9 mouse cellular contexts compared by ENCODE assay signal in the genomic region with DNA sequence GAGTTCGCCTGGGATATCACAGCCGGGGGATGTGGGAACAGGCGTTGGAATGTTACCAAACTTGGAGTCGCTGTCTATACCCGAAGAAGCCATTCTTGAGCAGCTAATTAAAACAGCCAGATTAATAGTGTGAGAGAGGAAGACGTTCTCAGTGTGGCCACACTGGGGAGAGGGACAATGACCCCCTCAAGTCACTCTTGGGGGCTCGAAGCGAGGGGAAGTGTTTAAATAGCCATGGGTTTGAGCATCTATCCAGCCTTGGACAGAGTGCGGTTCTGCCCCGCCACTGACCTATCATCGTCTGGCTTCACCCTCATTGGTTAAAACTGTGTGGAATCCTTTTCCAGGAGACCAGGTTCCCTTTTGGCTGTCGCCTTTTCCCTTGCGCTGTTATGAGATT. TPM values are rescaled to one million over a fixed set of nuclear protein-coding genes. Genes with fewer than 3 reads are reported as not detected.
A peak's percentile ranks its signal among the peaks of the same experiment; 100 is the strongest.
DNase-seq lines count a peak whose midpoint lies in the region; ATAC-seq and TF ChIP-seq lines count a peak whose summit lies in the region.
"Had no signal": no experiment of that assay in that cellular context is flagged by ENCODE, and none has a peak within 500 bp of the region (broad histone marks: within the 10 kb centered on the region; RNA-seq: fewer than 3 reads in every experiment).

No protein-coding gene starts in this region.

- TF ChIP-seq POLR2A in CH12.LX (IDR thresholded peaks at IDR 0.05; ENCODE audit: low read depth, low read length): no peak

- no peaks in the 10 kb centered on the region for H3K36me3 ChIP-seq in heart, embryonic 12.5 days
- H3K36me3 ChIP-seq in CH12.LX (replicated peaks in 1 of 2; ENCODE audit: control insufficient read depth in 1 of 2, insufficient read depth in 1 of 2, low read length in 1 of 2): no peaks in the 10 kb centered on the region
- H3K36me3 ChIP-seq in forebrain, postnatal 0 days (ENCODE audit: insufficient read depth): no peaks in the 10 kb centered on the region
- no peaks in the 10 kb centered on the region for H3K36me3 ChIP-seq in liver, embryonic 15.5 days (replicated peaks)

- no peak for TF ChIP-seq EP300 in CH12.LX (IDR thresholded peaks at IDR 0.05; ENCODE audit: low read length)

- no peak for TF ChIP-seq RAD21 in CH12.LX (IDR thresholded peaks at IDR 0.05; ENCODE audit: low read depth, low read length)

- H3K27ac ChIP-seq in heart, embryonic 12.5 days (ENCODE audit: poor library complexity, severe bottlenecking): peak overlapping the region; percentile 96
- H3K27ac ChIP-seq in CH12.LX (ENCODE audit: insufficient read depth, low read depth): no peak overlapping the region
- peak overlapping the region; percentile 31; the same call in 1 of the 2 replicates for H3K27ac ChIP-seq in forebrain, postnatal 0 days (ENCODE audit: low read depth, low read length)
- H3K27ac ChIP-seq in liver, embryonic 15.5 days (replicated peaks): peak overlapping the region; percentile 58

- H3K79me2 ChIP-seq in CH12.LX (replicated peaks; ENCODE audit: control insufficient read depth, extremely low read depth, insufficient read depth, poor library complexity, severe bottlenecking): no peaks in the 10 kb centered on the region

- no peak for TF ChIP-seq CTCF in CH12.LX (conservative IDR thresholded peaks at IDR 0.05 in 1 of 2, IDR thresholded peaks at IDR 0.05 in 1 of 2; ENCODE audit: low read depth in 2 of 2, low read length in 2 of 2)
- no peak for TF ChIP-seq CTCF in forebrain, postnatal 0 days (IDR thresholded peaks at IDR 0.05; ENCODE audit: low read depth)

- no peak for DNase-seq in heart, adult 18-20 months
- DNase-seq in CH12.LX (ENCODE audit: extremely low read depth): no peak
- no peak for DNase-seq in forebrain, postnatal 0 days
- DNase-seq in right cerebral cortex, adult 18-20 months: no peak
- no peak for DNase-seq in right cerebral cortex, postnatal 36 days (ENCODE audit: low spot score in 2 of 2)

- H3K4me2 ChIP-seq in heart, embryonic 12.5 days: peak overlapping the region; percentile 67
- peak overlapping the region; percentile 75 for H3K4me2 ChIP-seq in CH12.LX (ENCODE audit: insufficient read depth, low read depth, poor library complexity, severe bottlenecking)
- 0 out of 2 replicates have a peak overlapping the region, but pooled peaks have one; percentile 30 for H3K4me2 ChIP-seq in forebrain, postnatal 0 days (ENCODE audit: low read depth)
- H3K4me2 ChIP-seq in liver, embryonic 15.5 days: peak overlapping the region; percentile 47; the same call in 1 of the 2 replicates

- H3K9ac ChIP-seq in heart, embryonic 12.5 days: peak overlapping the region; percentile 67; the same call in 1 of the 2 replicates
- H3K9ac ChIP-seq in CH12.LX (ENCODE audit: insufficient read depth, low read depth): peak overlapping the region; percentile 19
- H3K9ac ChIP-seq in forebrain, postnatal 0 days: no peak overlapping the region
- no peak overlapping the region for H3K9ac ChIP-seq in liver, embryonic 15.5 days

- peaks cover 91% of the 10 kb centered on the region for H3K4me1 ChIP-seq in heart, embryonic 12.5 days (replicated peaks)
- peaks cover 16 to 34% of the 10 kb centered on the region in 2 experiments for H3K4me1 ChIP-seq in CH12.LX (ENCODE audit: control insufficient read depth in 1 of 2, insufficient read depth in 2 of 2)
- peaks cover 9% of the 10 kb centered on the region; the same call in 1 of the 2 replicates for H3K4me1 ChIP-seq in forebrain, postnatal 0 days (ENCODE audit: insufficient read depth)
- peaks cover 65% of the 10 kb centered on the region for H3K4me1 ChIP-seq in liver, embryonic 15.5 days (replicated peaks)

- dilution Hi-C loops in CH12.LX (cut with MboI; ENCODE audit: extremely low pct_ligation_motif_present, extremely low pct_unique_long_range_greater_than_20kb, low sequenced_read_pairs): no loop called here

- peak overlapping the region; percentile 30 for H3K4me3 ChIP-seq in heart, embryonic 12.5 days
- no peak overlapping the region for H3K4me3 ChIP-seq in CH12.LX (replicated peaks in 1 of 3; ENCODE audit: low read depth in 2 of 3, low read length in 2 of 3, poor library complexity in 1 of 3)
- no peak overlapping the region for H3K4me3 ChIP-seq in forebrain, postnatal 0 days (ENCODE audit: low read depth, low read length)
- no peak overlapping the region for H3K4me3 ChIP-seq in liver, embryonic 15.5 days (replicated peaks)

- no peaks in the 10 kb centered on the region for H3K27me3 ChIP-seq in heart, embryonic 12.5 days (replicated peaks)
- peaks cover 12% of the 10 kb centered on the region for H3K27me3 ChIP-seq in CH12.LX (replicated peaks)
- H3K27me3 ChIP-seq in forebrain, postnatal 0 days (ENCODE audit: insufficient read depth, low read length): no peaks in the 10 kb centered on the region
- no peaks in the 10 kb centered on the region; the same call in 1 of the 2 replicates for H3K27me3 ChIP-seq in liver, embryonic 15.5 days

- ATAC-seq in heart, embryonic 12.5 days (ENCODE audit: insufficient number of reproducible peaks, low FRiP score): no peak
- ATAC-seq in forebrain, postnatal 0 days: no peak
- no peak for ATAC-seq in liver, embryonic 15.5 days (ENCODE audit: insufficient read depth)
- ATAC-seq in megakaryocyte-erythroid progenitor cell, adult 5-6 weeks (replicated peaks; ENCODE audit: low FRiP score, low TSS enrichment, poor library complexity, severe bottlenecking): no peak

- 10% methylated on average over 13 of the region's 13 CpGs for WGBS in heart, embryonic 12.5 days
- 31% methylated on average over 13 of the region's 13 CpGs for WGBS in forebrain, postnatal 0 days
- 20% methylated on average over 13 of the region's 13 CpGs for WGBS in liver, embryonic 15.5 days (ENCODE audit: insufficient replicate concordance)

- in situ Hi-C loops in CH12.LX (cut with MboI; ENCODE audit: low pct_ligation_motif_present, low pct_unique_long_range_greater_than_20kb, low sequenced_read_pairs): no loop called here

- H3K9me3 ChIP-seq in heart, embryonic 12.5 days (replicated peaks): no peaks in the 10 kb centered on the region
- H3K9me3 ChIP-seq in CH12.LX (replicated peaks; ENCODE audit: low read length): peaks cover 7% of the 10 kb centered on the region
- no peaks in the 10 kb centered on the region for H3K9me3 ChIP-seq in forebrain, postnatal 0 days (ENCODE audit: low read length)
- no peaks in the 10 kb centered on the region for H3K9me3 ChIP-seq in liver, embryonic 15.5 days (replicated peaks)

TF ChIP-seq in CH12.LX, 34 proteins besides CTCF, POLR2A, EP300 and RAD21:
- no peak for TF ChIP-seq ETS1 (conservative IDR thresholded peaks at IDR 0.05; ENCODE audit: low read depth, low read length)
- TF ChIP-seq SMC3 (IDR thresholded peaks at IDR 0.05; ENCODE audit: low read depth, low read length): no peak

RNA-seq across cellular contexts. Expression of a gene that starts 4.6 kb away (rescaled TPM):
- not detected in 2 replicates for polyA plus RNA-seq in heart, embryonic 12.5 days (2016; fragmentation: Nextera tagmentation; extraction: Ambion mirVana)
- total RNA-seq in heart, adult 18-20 months (2021): not detected
- not detected in 2 replicates for total RNA-seq in CH12.LX (2012; rRNA removed)
- not detected in 2 replicates for total RNA-seq in CH12.LX (2014; rRNA removed)
- polyA plus RNA-seq in CH12.LX (2012; ENCODE audit: insufficient read length, low read depth): not detected in 2 replicates
- 0.08 TPM in 1 of 2 replicates, not detected in the other for total RNA-seq in forebrain, postnatal 0 days (2014; rRNA removed)
- not detected in 2 replicates for polyA plus RNA-seq in forebrain, postnatal 0 days (2015; fragmentation: Nextera tagmentation; extraction: Ambion mirVana)
- not detected in 2 replicates for polyA plus RNA-seq in liver, embryonic 15.5 days (2015; fragmentation: Nextera tagmentation; extraction: Ambion mirVana)
- total RNA-seq in megakaryocyte-erythroid progenitor cell, adult 5-6 weeks (2014; fragmentation: Nextera tagmentation): not detected in 2 replicates
- total RNA-seq in megakaryocyte-erythroid progenitor cell, adult 5-6 weeks (2017): not detected in 2 replicates
- total RNA-seq: layer of hippocampus, adult 18-20 months had no signal

RNA-seq across cellular contexts. Expression of a gene that starts 24.3 kb away (rescaled TPM):
- polyA plus RNA-seq in heart, embryonic 12.5 days (2016; fragmentation: Nextera tagmentation; extraction: Ambion mirVana): 22.7 and 23.2 TPM in 2 replicates
- total RNA-seq in heart, adult 18-20 months (2021): 10 to 100 TPM; 84.7 to 90.8 TPM
- total RNA-seq in CH12.LX (2012; rRNA removed) (14.3 and 18.0 TPM in 2 replicates), CH12.LX (2014; rRNA removed) (5.5 and 6.5 TPM in 2 replicates)
- 6.1 and 6.5 TPM in 2 replicates for polyA plus RNA-seq in CH12.LX (2012; ENCODE audit: insufficient read length, low read depth)
- total RNA-seq in forebrain, postnatal 0 days (2014; rRNA removed): 27.7 and 29.1 TPM in 2 replicates
- polyA plus RNA-seq in forebrain, postnatal 0 days (2015; fragmentation: Nextera tagmentation; extraction: Ambion mirVana): 19.3 and 25.7 TPM in 2 replicates
- polyA plus RNA-seq in liver, embryonic 15.5 days (2015; fragmentation: Nextera tagmentation; extraction: Ambion mirVana): 85.0 and 99.8 TPM in 2 replicates
- total RNA-seq in megakaryocyte-erythroid progenitor cell, adult 5-6 weeks (2014; fragmentation: Nextera tagmentation): 8.0 and 13.2 TPM in 2 replicates
- total RNA-seq in megakaryocyte-erythroid progenitor cell, adult 5-6 weeks (2017): 9.9 and 13.3 TPM in 2 replicates

RNA-seq across cellular contexts. Expression of a gene that starts 55.0 kb away (rescaled TPM):
- 0.05 TPM in 1 of 2 replicates, not detected in the other for polyA plus RNA-seq in heart, embryonic 12.5 days (2016; fragmentation: Nextera tagmentation; extraction: Ambion mirVana)
- total RNA-seq in heart, adult 18-20 months (2021): not detected
- total RNA-seq in CH12.LX (2012; rRNA removed) (not detected in 2 replicates), CH12.LX (2014; rRNA removed) (not detected in 2 replicates)
- not detected in 2 replicates for polyA plus RNA-seq in CH12.LX (2012; ENCODE audit: insufficient read length, low read depth)
- total RNA-seq in forebrain, postnatal 0 days (2014; rRNA removed): 0.05 TPM in 1 of 2 replicates, not detected in the other
- not detected in 2 replicates for polyA plus RNA-seq in forebrain, postnatal 0 days (2015; fragmentation: Nextera tagmentation; extraction: Ambion mirVana)
- polyA plus RNA-seq in liver, embryonic 15.5 days (2015; fragmentation: Nextera tagmentation; extraction: Ambion mirVana): not detected in 2 replicates
- total RNA-seq in megakaryocyte-erythroid progenitor cell, adult 5-6 weeks (2014; fragmentation: Nextera tagmentation): not detected in 2 replicates
- total RNA-seq in megakaryocyte-erythroid progenitor cell, adult 5-6 weeks (2017): not detected in 2 replicates
- total RNA-seq: layer of hippocampus, adult 18-20 months had no signal

Comparison
In these comparisons a context has a peak if more than half of its experiments do, and no peak if none do; other contexts are left out.
1. H3K9ac ChIP-seq: peak in heart, embryonic 12.5 days (single experiment) and CH12.LX (single experiment); none in forebrain, postnatal 0 days (single experiment) and liver, embryonic 15.5 days (single experiment).
2. Peak in every context shown above with its lines, with median percentiles within 50 percentile points of each other: H3K4me2 ChIP-seq.